Mouse (Mus musculus) skeletal muscle tissue, adult 2 months (tissue): ENCODE data around the gene Alox12b.

ENCODE experiments used
- DNase-seq: peaks from one replicate; pipeline ENCODE4 v3.0.0-alpha.2; 2012; ENCODE audit warnings: low read depth, low spot score

The Alox12b gene

GRCm38 (mm10) chr11:69172606-69173005 lies 15.8 kb downstream of the Alox12b start:
- DNase-seq: no peak

GRCm38 (mm10) chr11:69174722-69175121 lies 17.9 kb downstream of the Alox12b start:
- no peak for DNase-seq

GRCm38 (mm10) chr11:69178525-69178924 lies 21.7 kb downstream of the Alox12b start:
- no peak for DNase-seq

- DNase-seq: no peak
Measured at GRCm38 (mm10) chr11:69179512-69179911, 22.7 kb downstream of the Alox12b start.

GRCm38 (mm10) chr11:69180120-69180519 lies 23.3 kb downstream of the Alox12b start:
- DNase-seq: no peak

DNA sequence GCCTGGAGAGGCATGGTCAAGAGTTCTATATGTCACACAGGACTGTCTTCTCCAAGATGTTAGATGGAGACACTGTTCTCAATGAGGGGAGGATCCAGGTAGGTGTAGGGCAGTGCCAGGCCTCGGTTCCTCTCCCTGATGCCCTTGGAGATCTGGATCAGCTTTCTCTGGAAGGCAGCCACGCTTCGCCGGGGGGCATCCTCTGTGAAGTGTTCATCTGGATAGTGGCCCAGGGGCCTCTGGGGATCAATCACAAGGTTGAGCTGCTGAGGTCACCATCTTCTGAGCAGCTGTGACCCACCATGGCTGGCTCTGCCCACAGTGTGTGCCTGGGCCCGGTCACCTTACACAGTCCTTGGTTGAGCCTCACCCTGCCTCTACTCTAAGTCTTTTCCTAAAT lies 28.2 kb downstream of the Alox12b start:
- no peak for DNase-seq

DNA sequence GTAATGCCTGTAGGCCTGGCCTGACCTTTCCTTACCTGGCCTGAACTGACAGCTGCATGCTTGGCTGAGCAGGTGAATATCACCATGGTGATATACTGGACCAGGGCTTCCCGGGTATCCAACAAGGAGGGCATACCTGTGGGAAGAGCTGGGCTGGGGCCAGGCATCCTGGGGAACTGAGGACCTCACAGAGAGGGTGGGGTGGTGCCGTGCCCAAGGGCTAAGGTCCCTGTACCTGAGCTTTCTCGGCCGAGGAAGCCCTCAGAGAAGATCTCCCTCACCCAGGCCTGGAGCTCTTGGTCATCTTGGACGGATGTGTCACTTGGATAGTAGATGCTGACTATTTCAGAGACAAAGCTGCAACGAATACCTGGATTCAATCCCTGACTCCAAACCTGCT lies 29.1 kb downstream of the Alox12b start:
- no peak for DNase-seq

- peak; percentile 17 for DNase-seq
Measured at GRCm38 (mm10) chr11:69192840-69193239, 36.1 kb downstream of the Alox12b start.

- no peak for DNase-seq
Measured at GRCm38 (mm10) chr11:69196766-69197165, 40.0 kb downstream of the Alox12b start.

GRCm38 (mm10) chr11:69197194-69197593 lies 40.4 kb downstream of the Alox12b start:
- no peak for DNase-seq

DNA sequence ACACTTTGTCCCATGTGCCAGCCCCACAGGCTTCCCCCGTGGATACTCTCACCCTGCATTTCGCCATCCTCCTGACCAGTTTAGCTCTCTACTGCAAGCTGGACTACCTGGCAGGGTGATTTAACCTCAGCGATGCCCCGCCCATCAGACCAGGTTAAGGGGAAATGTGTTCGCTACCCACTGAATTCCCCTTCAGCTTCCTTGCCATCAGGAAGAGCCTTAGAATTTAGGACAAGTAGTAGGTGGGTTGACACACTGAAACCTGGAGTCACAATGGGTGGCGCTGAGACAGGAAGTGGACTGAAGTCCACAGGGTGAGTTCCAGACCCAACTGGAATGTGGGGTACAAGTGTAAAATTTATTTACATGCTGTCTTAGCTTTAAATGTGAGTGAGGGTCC lies 41.0 kb downstream of the Alox12b start, which contains the start of gene Alox8:
Gene Alox8, minus strand, starts transcription at position 101 of the 400 bp plus-strand sequence.
- no peak for DNase-seq

DNA sequence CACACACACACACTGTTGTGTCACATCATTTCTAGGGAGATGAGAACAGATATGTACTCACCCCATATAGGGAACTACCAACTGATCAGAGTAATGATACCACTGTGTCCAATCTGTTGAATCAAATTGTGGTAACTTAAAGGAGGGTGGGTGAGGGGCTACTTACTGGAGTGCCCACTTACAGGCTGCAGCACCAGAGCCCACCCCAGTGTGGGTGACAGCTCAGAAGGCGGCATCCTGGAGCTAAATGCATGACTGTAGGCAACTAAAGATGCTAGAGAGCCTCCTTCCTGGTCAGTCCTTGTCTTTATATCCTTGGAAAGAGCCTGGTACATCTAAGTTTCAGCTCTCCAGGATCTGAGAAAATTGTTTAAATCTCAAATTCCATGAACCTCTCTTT lies 42.5 kb downstream of the Alox12b start:
- DNase-seq: no peak

DNA sequence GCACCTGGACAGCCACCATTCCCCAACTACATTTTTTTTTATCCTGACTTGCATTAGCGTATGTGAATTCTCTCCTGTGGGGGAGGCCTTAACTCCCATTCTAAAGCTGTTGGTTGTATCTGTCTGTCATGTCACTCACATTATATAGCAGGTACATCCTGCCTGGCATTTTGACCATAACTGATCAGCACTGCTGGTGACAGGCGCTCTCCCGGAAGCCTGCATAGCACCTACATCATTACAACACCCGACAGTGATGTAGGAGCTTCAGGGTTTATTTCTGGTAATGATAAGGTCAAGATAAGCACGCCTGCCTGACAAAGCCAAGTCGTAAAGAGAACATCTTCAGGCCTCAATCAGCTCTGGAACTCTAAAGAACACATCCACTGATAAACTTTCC lies 43.4 kb downstream of the Alox12b start:
- DNase-seq: no peak

GRCm38 (mm10) chr11:69202469-69203230 lies 45.9 kb downstream of the Alox12b start:
- no peak for DNase-seq

DNA sequence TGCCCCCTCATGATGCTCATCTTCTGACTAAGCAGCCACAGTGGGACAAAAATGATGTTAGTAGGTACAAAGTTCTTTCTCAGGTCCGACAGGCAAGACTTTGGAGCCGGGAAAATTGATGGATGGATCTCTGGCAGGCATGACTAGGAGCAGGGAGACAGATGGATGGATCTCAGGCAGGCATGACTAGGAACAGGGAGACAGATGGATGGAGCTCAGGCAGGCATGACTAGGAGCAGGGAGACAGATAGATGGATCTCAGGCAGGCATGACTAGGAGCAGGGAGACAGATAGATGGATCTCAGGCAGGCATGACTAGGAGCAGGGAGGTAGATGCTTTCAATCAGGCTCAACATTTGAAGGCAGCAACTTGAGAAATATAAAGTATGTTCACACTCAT lies 54.6 kb downstream of the Alox12b start:
- no peak for DNase-seq

- no peak for DNase-seq
Measured at GRCm38 (mm10) chr11:69217411-69217810, 60.6 kb downstream of the Alox12b start.

- no peak for DNase-seq
Measured at GRCm38 (mm10) chr11:69218661-69219060, 61.9 kb downstream of the Alox12b start.
